Mouse (Mus musculus): ENCODE results near the gene Cd300ld4. TPM values are rescaled to one million over a fixed set of nuclear protein-coding genes. Genes with fewer than 3 reads are reported as not detected.

Cd300ld4 gene
- polyA plus RNA-seq, 1 experiment from 2014 or later: not detected

Other genes with a start within 250 kb of the Cd300ld4 start
- 21.4 and 28.4 TPM in 2 replicates for gene Btbd17, start 231.1 kb downstream of the Cd300ld4 start, polyA plus RNA-seq (2015; fragmentation: Nextera tagmentation; extraction: Ambion mirVana)
- not detected in 2 replicates for gene Gpr142, start 228.1 kb downstream of the Cd300ld4 start, polyA plus RNA-seq (2015; fragmentation: Nextera tagmentation; extraction: Ambion mirVana)
- gene Gprc5c, start 175.9 kb downstream of the Cd300ld4 start, polyA plus RNA-seq (2015; fragmentation: Nextera tagmentation; extraction: Ambion mirVana): 9.3 and 9.4 TPM in 2 replicates
- 0.86 and 0.94 TPM in 2 replicates for gene Cd300a, start 137.0 kb downstream of the Cd300ld4 start, polyA plus RNA-seq (2015; fragmentation: Nextera tagmentation; extraction: Ambion mirVana)
- 0.14 TPM in 1 of 2 replicates, not detected in the other for gene Cd300lb, start 92.6 kb downstream of the Cd300ld4 start, polyA plus RNA-seq (2015; fragmentation: Nextera tagmentation; extraction: Ambion mirVana)
- not detected in 2 replicates for gene Cd300c, start 57.9 kb downstream of the Cd300ld4 start, polyA plus RNA-seq (2015; fragmentation: Nextera tagmentation; extraction: Ambion mirVana)
- 0.06 and 0.15 TPM in 2 replicates for gene Cd300ld, start 37.1 kb downstream of the Cd300ld4 start, polyA plus RNA-seq (2015; fragmentation: Nextera tagmentation; extraction: Ambion mirVana)
- 1.2 and 1.3 TPM in 2 replicates for gene Cd300c2, start 25.1 kb downstream of the Cd300ld4 start, polyA plus RNA-seq (2015; fragmentation: Nextera tagmentation; extraction: Ambion mirVana)
- gene Cd300ld2, start 10.8 kb downstream of the Cd300ld4 start, polyA plus RNA-seq (2015; fragmentation: Nextera tagmentation; extraction: Ambion mirVana): 0.36 TPM in 1 of 2 replicates, not detected in the other
- gene Cd300ld5, start 10.8 kb upstream of the Cd300ld4 start, polyA plus RNA-seq (2015; fragmentation: Nextera tagmentation; extraction: Ambion mirVana): not detected in 2 replicates
- gene Cd300ld3, start 21.4 kb upstream of the Cd300ld4 start, polyA plus RNA-seq (2015; fragmentation: Nextera tagmentation; extraction: Ambion mirVana): not detected in 2 replicates
- not detected in 2 replicates for gene Cd300e, start 35.2 kb upstream of the Cd300ld4 start, polyA plus RNA-seq (2015; fragmentation: Nextera tagmentation; extraction: Ambion mirVana)
- gene Rab37, start 64.4 kb upstream of the Cd300ld4 start, polyA plus RNA-seq (2015; fragmentation: Nextera tagmentation; extraction: Ambion mirVana): 0.49 and 1.1 TPM in 2 replicates
- gene Cd300lf, start 107.0 kb upstream of the Cd300ld4 start, polyA plus RNA-seq (2015; fragmentation: Nextera tagmentation; extraction: Ambion mirVana): 0.20 and 0.27 TPM in 2 replicates
- gene Slc9a3r1, start 136.3 kb upstream of the Cd300ld4 start, polyA plus RNA-seq (2015; fragmentation: Nextera tagmentation; extraction: Ambion mirVana): 46.4 and 54.6 TPM in 2 replicates
- 12.6 and 15.3 TPM in 2 replicates for gene Tmem104, start 160.5 kb upstream of the Cd300ld4 start, polyA plus RNA-seq (2015; fragmentation: Nextera tagmentation; extraction: Ambion mirVana)
- gene Nat9, start 160.8 kb upstream of the Cd300ld4 start, polyA plus RNA-seq (2015; fragmentation: Nextera tagmentation; extraction: Ambion mirVana): 22.5 and 25.5 TPM in 2 replicates
- gene Grin2c, start 240.2 kb upstream of the Cd300ld4 start, polyA plus RNA-seq (2015; fragmentation: Nextera tagmentation; extraction: Ambion mirVana): 0.21 and 0.26 TPM in 2 replicates

Measured in midbrain, embryonic 15.5 days (tissue).